Mouse (Mus musculus): ENCODE measurements around the gene Wdr86.
"Not testable (repeated sequence)": the region's sequence is repeated elsewhere in the genome, so short reads cannot be mapped to it uniquely, and the experiment has no call there.

Gene Wdr86

GRCm38 (mm10) chr5:24733134-24733533 lies 2.6 kb upstream of the Wdr86 start:
- no peak for DNase-seq (ENCODE audit: low spot score in 2 of 2)

DNA sequence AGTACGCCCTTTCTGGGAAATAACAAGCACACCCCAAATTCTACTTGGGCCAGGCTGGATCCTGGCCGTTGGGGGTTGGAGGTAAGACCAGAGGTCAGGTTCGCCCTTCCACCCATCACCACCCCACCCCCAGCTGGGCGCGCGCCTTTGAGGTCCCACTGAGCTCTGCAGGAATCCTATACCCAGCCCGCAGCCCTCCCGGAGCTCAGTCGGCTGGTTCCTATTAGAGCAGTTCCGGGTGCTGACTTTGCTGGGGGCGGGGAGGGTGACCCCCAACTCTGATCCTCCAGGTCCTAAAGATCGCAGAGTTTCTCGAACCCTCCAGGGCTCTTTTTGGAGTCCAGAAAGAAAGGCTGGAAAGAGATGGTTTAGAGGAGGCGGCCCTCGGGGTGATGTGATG lies 459 bp upstream of the Wdr86 start:
- DNase-seq (ENCODE audit: low spot score in 2 of 2): no peak

DNA sequence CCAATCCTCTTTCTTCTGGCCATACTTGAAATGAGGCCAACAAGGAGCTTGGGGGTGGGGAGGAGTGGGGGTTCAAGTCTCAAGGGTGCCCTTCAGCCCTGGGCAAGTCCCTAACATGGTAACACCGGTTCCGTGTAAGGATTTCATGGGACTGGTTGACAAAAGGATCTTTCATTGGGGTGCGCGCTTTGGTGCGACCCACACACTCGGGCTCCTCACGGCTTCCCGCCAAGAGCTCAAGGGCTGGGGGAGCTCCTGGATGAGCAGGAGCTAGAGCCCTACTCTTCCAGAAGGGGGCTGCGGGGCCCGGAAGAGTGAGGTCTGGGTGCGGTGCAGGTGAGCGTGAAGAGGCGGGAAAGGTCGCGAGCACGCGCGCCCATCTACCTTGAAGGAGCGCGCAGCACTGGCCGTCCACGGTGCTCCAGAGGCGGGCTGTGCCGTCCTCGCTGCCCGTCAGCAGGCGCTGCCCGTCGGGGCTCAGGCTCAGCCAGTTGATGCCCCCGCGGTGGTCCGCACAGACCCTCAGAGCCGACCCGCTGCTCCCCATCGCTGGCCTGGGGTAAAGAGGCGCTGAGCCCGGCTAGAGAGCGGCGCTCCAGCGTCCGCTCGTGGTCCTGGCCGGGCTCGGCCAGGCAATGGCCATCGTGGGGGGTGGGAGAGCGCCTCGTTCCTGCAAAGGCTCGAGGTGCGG lies 585 bp downstream of the Wdr86 start:
- no peak for DNase-seq (ENCODE audit: low spot score in 2 of 2)

DNA sequence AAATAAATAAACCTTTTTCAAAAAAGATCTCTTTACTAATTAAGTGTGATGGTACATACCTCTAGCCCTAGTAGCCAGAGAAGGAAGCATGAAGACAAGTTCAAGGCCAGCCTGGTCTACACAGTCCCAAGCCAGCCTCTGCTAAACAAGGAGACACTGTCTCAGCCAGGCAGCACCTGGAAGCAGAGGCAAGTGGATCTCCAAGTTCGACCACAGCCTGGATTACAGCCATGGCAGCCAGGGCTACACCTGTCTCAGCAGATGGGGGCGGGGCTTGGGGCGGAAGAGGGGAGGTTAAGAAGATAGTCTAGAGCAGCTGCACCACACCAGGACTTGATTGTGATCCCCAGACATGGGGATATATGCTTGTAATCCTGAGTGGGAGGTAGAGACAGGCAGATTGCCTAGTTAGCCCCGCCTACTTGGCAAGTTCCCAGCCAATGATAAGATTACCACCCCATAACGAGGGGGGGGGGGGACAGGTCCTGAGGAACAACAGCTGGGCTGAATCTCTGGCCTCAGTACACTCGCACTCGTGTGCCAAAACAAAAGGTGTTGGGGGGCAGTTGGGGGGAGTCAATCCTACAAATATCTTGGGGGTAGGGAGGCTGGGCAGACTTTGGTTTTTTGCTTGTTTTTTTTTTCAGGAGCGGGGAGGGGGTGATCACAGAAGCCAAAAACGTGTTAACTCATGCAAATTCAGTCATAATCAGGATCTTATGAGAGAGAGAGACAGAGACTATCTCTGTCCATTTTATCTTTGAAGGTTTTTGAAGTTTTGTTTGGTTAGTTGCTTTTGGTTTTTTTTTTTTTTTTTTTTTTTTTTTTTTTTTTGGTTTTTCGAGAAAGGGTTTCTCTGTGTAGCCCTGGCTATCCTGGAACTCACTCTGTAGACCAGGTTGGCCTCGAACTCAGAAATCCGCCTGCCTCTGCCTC lies 3.4 kb downstream of the Wdr86 start:
- DNase-seq (ENCODE audit: low spot score in 2 of 2): no peak

DNA sequence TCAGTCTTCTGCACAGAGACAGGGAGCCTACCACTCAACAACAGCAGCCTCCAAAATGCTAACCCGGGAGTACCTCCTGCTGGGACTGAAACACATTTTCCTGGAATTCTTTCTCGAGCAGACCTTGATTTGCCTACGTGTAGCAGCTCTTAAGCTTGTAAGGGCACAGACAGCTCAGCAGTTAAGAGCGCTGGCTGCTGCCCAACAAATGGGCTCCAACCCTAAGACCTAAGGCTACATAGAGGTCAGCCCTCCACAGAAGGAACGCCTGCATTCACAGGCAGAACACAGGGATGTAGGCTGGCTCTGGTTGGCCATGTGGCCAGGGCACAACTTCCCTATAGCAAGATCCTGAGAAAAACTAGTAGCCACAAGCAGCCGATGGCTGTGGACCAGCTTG lies 4.6 kb downstream of the Wdr86 start:
- no peak for DNase-seq (ENCODE audit: low spot score in 2 of 2)

GRCm38 (mm10) chr5:24724805-24725204 lies 5.7 kb downstream of the Wdr86 start:
- no peak for DNase-seq (ENCODE audit: low spot score in 2 of 2)

- DNase-seq (ENCODE audit: low spot score in 2 of 2): no peak
These were observed 6.3 kb downstream of the Wdr86 start for GRCm38 (mm10) chr5:24724270-24724634.

GRCm38 (mm10) chr5:24723527-24724269 lies 6.8 kb downstream of the Wdr86 start:
- DNase-seq (ENCODE audit: low spot score in 2 of 2): no peak

DNA sequence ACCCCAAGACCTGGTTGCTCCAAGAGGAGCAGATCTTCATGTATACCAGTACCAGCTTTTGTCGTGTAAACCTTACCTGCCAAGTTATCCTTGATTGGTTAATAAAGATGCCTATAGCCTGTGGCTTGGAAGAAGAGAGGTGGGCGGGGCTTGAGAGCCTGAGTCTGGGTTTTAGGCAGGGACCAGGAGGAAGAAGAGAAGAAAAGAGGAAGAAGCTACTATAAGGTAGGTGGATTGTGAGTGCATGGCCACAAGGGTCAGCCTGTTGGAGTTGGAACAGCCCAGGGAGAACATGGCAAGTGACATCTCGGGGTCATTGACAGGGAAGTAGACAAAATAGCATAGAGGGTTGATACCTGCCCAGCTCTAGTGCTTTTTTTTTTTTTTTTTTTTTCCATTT lies 10.7 kb downstream of the Wdr86 start:
- no peak for DNase-seq (ENCODE audit: low spot score in 2 of 2)

GRCm38 (mm10) chr5:24718076-24718475 lies 12.5 kb downstream of the Wdr86 start:
- DNase-seq (ENCODE audit: low spot score in 2 of 2): no peak

DNA sequence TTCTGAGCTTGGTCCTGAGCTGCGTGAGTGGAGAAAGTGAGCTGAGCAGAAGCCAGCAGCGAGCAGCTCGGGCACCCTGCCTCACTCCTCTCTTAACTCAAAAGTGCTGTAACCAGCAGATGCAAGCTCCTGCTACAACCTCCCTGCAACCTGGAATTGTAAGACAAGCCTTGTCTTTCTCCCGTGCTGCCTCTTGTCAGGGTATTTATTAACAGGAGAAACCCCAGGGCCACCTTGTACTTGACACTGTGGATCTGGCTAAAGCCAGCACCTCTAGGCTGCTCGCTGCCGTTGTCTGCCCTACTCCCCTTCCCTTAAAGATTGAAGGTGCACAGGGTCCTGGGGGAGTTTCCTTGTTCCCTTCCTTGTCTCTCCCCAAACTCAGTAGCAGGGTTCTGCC lies 16.5 kb downstream of the Wdr86 start:
- DNase-seq (ENCODE audit: low spot score in 2 of 2): no peak

- no peak for DNase-seq (ENCODE audit: low spot score in 2 of 2)
These were observed 17.3 kb downstream of the Wdr86 start for GRCm38 (mm10) chr5:24713199-24713598.

GRCm38 (mm10) chr5:24711615-24712014 lies 18.9 kb downstream of the Wdr86 start:
- DNase-seq (ENCODE audit: low spot score in 2 of 2): no peak

GRCm38 (mm10) chr5:24709962-24710361 lies 20.6 kb downstream of the Wdr86 start:
- no peak for DNase-seq (ENCODE audit: low spot score in 2 of 2)

DNA sequence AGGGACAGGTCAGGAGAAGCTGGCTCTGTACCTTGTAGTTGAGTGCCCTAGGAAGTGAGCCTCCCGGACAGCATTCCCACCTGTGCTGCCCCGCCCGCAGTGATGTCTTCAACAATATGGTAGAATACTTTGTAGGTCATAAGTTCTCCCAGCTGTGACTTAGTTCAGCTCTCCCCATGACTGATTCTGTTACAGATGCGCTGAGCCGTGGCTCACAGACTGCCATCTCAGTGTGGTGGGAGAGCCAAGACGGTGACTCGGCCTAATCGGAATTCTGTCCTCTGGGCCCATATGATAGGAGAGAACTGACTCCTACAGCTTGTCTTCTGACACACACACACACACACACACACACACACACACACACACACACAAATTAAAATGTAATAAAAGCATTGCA lies 25.9 kb downstream of the Wdr86 start:
- DNase-seq (ENCODE audit: low spot score in 2 of 2): no peak

- no peak for DNase-seq (ENCODE audit: low spot score in 2 of 2)
These were observed 29.3 kb downstream of the Wdr86 start for GRCm38 (mm10) chr5:24701271-24701670.

DNA sequence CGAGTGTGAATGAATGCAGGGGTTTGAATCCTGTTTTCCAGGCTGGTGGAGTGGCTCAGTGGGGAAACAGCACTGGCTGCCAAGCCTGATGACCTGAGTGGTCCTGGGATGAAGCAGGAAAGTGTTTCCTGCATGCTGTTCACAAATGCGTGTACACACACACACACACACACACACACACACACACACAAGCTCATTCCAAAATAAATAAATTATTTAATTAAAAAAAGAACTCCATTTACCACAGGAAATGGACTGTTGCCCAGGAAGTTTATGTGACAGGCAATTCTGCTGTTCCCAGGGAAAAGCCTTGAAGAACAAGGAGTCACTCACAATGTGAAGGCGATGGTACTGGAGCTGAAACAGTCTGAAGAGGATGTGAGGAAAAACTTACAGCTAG lies 33.8 kb downstream of the Wdr86 start:
- DNase-seq (ENCODE audit: low spot score in 2 of 2): no peak

DNA sequence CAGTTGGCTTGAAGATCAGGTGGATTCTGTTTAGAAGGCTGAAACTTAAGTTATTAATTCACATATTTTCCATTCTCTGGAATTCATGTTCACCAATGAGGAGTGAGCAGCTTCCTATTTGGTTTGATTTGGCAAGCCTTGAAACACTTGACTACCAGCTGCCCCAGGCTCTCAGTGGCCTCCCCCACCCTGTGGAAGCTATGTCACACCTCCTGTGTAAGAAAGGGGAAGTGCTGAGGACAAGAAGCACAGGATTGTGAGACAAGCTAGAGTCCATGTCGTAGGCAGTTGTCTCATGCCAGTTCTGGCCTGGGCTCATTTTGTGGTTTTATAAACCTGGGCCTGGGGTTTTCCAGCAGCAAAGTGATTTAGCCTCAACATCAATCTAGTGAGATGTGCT lies 42.8 kb downstream of the Wdr86 start:
- peak; percentile 74 to 75 for DNase-seq (ENCODE audit: low spot score in 2 of 2)

DNA sequence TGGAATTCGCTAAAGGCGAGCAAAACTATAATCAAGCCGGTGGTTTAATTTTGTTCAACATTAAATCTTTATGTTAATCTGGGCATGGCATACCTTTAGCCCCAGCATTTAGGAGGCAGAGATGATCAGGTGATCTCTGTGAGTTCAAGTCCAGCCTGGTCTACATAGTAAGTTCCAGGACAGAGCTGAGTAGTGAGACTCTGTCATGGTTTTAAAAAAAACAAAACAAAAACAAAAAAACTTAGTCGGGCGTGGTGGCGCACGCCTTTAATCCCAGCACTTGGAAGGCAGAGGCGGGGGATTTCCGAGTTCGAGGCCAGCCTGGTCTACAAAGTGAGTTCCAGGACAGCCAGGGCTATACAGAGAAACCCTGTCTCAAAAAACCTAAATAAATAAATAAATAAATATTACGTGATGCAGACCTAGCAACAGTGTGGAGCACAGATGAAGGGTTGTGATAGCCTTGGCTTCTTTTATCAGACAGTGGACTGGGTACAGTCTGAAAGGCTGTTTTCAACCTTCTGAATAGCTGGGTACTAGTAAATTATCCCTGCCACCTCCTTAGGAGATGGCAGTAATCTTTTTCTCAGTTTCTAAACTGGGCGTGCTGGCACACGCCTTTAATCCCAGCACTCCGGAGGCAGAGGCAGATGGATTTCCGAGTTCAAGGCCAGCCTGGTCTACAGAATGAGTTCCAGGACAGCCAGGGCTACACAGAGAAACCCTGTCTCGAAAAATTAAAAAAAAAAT lies 43.7 kb downstream of the Wdr86 start:
- not testable (repeated sequence) for DNase-seq (ENCODE audit: low spot score in 2 of 2)

DNA sequence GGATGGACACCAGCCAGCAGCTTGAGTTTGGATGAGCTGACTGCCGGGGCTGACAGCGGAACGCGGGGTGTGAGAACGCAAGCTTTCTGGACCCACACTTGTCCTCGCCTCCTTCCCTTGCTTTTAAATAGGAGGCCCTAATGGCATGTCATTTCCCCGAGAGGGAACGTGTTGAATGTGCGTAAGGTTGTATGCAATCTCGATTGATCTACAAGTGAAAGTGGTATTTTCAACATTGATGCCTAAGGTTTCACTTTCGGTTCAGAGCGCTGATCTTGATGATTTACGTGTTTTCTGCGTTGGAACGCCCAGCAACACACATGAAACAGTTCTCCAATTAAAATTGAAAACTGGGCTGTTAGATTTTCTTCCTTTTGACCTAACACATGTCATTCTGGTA lies 44.4 kb downstream of the Wdr86 start:
- DNase-seq (ENCODE audit: low spot score in 2 of 2): peak; percentile 40 to 52

DNA sequence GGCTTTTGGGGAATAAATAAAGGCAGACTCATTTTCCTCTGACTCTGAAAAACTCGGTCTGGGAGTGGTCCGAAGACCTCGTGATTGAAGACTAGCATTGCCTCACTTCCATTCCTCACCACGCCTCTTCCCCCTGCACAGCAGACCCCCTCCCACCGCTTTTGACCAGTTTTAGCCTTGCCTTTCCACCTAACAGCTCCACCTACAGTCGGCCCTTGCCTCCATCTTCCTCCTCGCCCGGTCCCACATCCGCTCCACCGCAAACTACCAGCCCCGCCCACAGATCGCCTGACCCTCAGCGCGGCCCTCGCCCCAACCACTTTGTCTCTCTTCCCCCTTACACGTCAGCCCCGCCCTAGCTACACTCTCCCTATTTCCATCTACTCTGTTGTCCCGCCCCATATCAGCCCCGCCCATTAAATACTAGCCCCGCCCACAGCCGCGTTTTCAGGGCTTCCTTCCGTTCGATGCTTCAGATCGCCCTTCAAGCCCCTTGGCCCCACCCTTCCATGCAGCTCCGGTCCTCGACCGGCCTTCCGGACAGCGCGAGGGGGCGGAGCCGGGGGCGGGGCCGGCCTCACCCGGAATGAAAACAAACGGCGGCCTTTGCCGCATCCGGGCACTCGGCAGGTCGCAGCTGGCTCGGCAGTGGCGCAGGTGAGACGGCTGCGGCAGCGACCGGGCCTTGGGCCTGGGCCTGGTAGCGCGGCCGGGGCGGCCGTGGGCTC lies 45.0 kb downstream of the Wdr86 start, which contains the start of gene Nub1:
Gene Nub1, plus strand, starts transcription at position 167 of the 728 bp plus-strand sequence.
- DNase-seq (ENCODE audit: low spot score in 2 of 2): peak; percentile 99

Measured in spleen, postnatal 36 days (tissue).